Mouse (Mus musculus) ES-E14 (cell line): Measurements from ENCODE around the gene Nup107.

ENCODE experiments used
- CHD2 ChIP-seq: IDR thresholded peaks from 2 replicates; pipeline ENCODE4 v1.6.1; 2014; ENCODE audit warnings: mild to moderate bottlenecking, low read depth, low read length, inconsistent platforms
- HCFC1 ChIP-seq: IDR thresholded peaks from 2 replicates; pipeline ENCODE4 v1.6.1; 2012; ENCODE audit warnings: low read length, inconsistent platforms, borderline replicate concordance; ENCODE audit not compliant: insufficient read depth
- MAFK ChIP-seq: IDR thresholded peaks from 2 replicates; pipeline ENCODE4 v1.6.1; 2014; ENCODE audit warnings: mild to moderate bottlenecking, low read depth, low read length, inconsistent platforms; ENCODE audit not compliant: insufficient read depth
- ZC3H11A ChIP-seq: IDR thresholded peaks from 2 replicates; pipeline ENCODE4 v1.6.1; 2012; ENCODE audit warnings: low read depth, mild to moderate bottlenecking, inconsistent platforms, low read length, borderline replicate concordance
- ZNF384 ChIP-seq: IDR thresholded peaks from 2 replicates; pipeline ENCODE4 v1.6.1; 2012; ENCODE audit warnings: low read depth, low read length, inconsistent platforms

DNA sequence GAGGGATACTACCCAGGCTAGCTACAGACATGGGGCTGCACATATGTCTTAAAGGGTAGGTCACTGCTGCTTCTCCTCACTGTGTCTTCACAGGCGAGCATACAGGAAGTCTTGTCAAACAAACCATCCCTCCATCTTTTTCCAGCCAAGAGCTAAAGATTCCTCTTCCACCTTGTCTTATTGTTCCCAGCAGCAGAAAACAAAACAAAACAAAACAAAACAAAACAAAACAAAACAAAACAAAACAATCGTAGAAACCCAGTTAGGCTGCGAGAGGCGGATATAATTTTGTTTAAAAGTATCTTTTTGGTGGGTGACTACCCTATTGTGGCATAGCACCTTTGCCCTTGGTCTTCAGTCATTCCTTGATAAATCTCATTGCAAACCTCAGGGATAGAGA lies 49.9 kb downstream of the Nup107 start:
- TF ChIP-seq ZNF384 (no peak), CHD2 (no peak), MAFK (no peak), HCFC1 (no peak), ZC3H11A (no peak)
